Mouse (Mus musculus) bone marrow, adult 2 months (tissue): ENCODE data around the gene Ets2.

ENCODE experiments used
- CTCF ChIP-seq: fragments of 200-500 bp; IDR thresholded peaks from 2 replicates; pipeline ENCODE4 v1.5.1; 2011; ENCODE audit warnings: low read length, control low read depth; ENCODE audit not compliant: control insufficient read depth, insufficient read depth
- POLR2A ChIP-seq: fragments of 200-500 bp; IDR thresholded peaks from 2 replicates; pipeline ENCODE4 v1.6.1; 2011; ENCODE audit warnings: low read depth, mild to moderate bottlenecking, control low read depth, low read length, borderline replicate concordance; ENCODE audit not compliant: control insufficient read depth

DNA sequence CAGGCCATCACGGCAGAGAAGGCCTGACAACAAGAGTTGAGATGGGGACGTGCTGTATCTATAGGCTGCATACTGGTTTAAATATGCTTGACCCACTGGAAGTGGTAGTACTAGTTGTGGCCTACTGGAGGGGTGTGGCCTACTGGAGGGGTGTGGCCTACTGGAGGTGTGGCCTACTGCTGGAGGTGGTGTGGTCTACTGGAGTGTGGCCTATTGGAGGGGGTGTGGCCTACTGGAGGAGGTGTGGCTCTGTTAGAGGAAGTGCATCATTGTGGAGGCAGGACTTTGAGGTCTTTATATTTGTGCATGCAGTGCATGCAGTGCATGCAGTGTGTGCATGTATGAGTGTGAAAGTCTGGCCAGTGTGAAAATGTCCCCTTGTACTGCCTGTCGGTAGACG is 45.3 kb upstream of the Ets2 start:
- TF ChIP-seq POLR2A (no peak), CTCF (no peak)
